Mouse (Mus musculus): ENCODE results near the gene Scrn1.

The Scrn1 gene

GRCm38 (mm10) chr6:54531048-54531481, 35.2 kb downstream of the Scrn1 start:
- DNase-seq (ENCODE audit: low spot score in 2 of 2): no peak

GRCm38 (mm10) chr6:54530182-54530581, 36.1 kb downstream of the Scrn1 start:
- DNase-seq (ENCODE audit: low spot score in 2 of 2): no peak

GRCm38 (mm10) chr6:54528666-54529065, 37.6 kb downstream of the Scrn1 start:
- DNase-seq (ENCODE audit: low spot score in 2 of 2): no peak

- peak in 1 of 2 experiments; percentile 49 for DNase-seq (ENCODE audit: low spot score in 2 of 2)
Observed at GRCm38 (mm10) chr6:54518758-54519157, 47.5 kb downstream of the Scrn1 start.

- no peak for DNase-seq (ENCODE audit: low spot score in 2 of 2)
Observed at GRCm38 (mm10) chr6:54516512-54517134, 49.7 kb downstream of the Scrn1 start.

- no peak for DNase-seq (ENCODE audit: low spot score in 2 of 2)
Observed at GRCm38 (mm10) chr6:54512256-54512655, 54.0 kb downstream of the Scrn1 start.

- DNase-seq (ENCODE audit: low spot score in 2 of 2): no peak
Observed at GRCm38 (mm10) chr6:54509264-54509663, 57.0 kb downstream of the Scrn1 start.

- no peak for DNase-seq (ENCODE audit: low spot score in 2 of 2)
Observed at GRCm38 (mm10) chr6:54508256-54508793, 58.0 kb downstream of the Scrn1 start.

- DNase-seq (ENCODE audit: low spot score in 2 of 2): no peak
Observed at GRCm38 (mm10) chr6:54507808-54508207, 58.5 kb downstream of the Scrn1 start.

- DNase-seq (ENCODE audit: low spot score in 2 of 2): no peak
Observed at GRCm38 (mm10) chr6:54507002-54507401, 59.3 kb downstream of the Scrn1 start.

GRCm38 (mm10) chr6:54506318-54506717, 60.0 kb downstream of the Scrn1 start:
- DNase-seq (ENCODE audit: low spot score in 2 of 2): no peak

GRCm38 (mm10) chr6:54502661-54503115, 63.6 kb downstream of the Scrn1 start:
- DNase-seq (ENCODE audit: low spot score in 2 of 2): no peak

GRCm38 (mm10) chr6:54496214-54496613, 70.1 kb downstream of the Scrn1 start:
- DNase-seq (ENCODE audit: low spot score in 2 of 2): no peak

- no peak for DNase-seq (ENCODE audit: low spot score in 2 of 2)
Observed at GRCm38 (mm10) chr6:54494612-54495398, 71.5 kb downstream of the Scrn1 start.

- DNase-seq (ENCODE audit: low spot score in 2 of 2): no peak
Observed at GRCm38 (mm10) chr6:54494097-54494496, 72.2 kb downstream of the Scrn1 start.

GRCm38 (mm10) chr6:54491074-54491473, 75.2 kb downstream of the Scrn1 start:
- DNase-seq (ENCODE audit: low spot score in 2 of 2): no peak

- no peak for DNase-seq (ENCODE audit: low spot score in 2 of 2)
Observed at GRCm38 (mm10) chr6:54485973-54486569, 80.2 kb downstream of the Scrn1 start.

GRCm38 (mm10) chr6:54485435-54485901, 80.8 kb downstream of the Scrn1 start:
- DNase-seq (ENCODE audit: low spot score in 2 of 2): no peak

- no peak for DNase-seq (ENCODE audit: low spot score in 2 of 2)
Observed at GRCm38 (mm10) chr6:54485000-54485399, 81.3 kb downstream of the Scrn1 start.

GRCm38 (mm10) chr6:54481390-54482112, 84.7 kb downstream of the Scrn1 start:
- DNase-seq (ENCODE audit: low spot score in 2 of 2): no peak

- no peak for DNase-seq (ENCODE audit: low spot score in 2 of 2)
Observed at GRCm38 (mm10) chr6:54478646-54479324, 87.5 kb downstream of the Scrn1 start.
